19 mouse cellular contexts compared by ENCODE assay signal in the genomic region with DNA sequence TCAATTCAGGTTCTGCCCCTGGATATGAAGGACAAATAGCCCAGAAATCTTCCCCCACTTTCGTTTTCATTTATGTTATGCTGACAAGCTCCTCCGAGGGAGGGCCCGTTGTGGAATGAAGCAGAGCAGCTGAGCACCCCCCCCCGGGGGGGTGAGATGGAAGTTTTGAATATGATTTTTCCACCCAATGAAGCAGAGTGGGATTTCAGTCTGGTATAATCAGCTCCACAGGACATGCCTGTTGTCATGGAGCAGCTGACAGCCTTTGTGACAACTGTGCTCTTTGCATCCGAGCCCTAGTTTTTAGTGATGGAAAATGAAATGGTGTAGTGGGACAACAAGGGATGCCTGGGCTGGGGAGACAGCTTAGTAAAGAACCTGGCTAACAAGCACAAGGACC. TPM values are rescaled to one million over a fixed set of nuclear protein-coding genes. Genes with fewer than 3 reads are reported as not detected.
A peak's percentile ranks its signal among the peaks of the same experiment; 100 is the strongest.
DNase-seq lines count a peak whose midpoint lies in the region; ATAC-seq and TF ChIP-seq lines count a peak whose summit lies in the region.
"Had no signal": no experiment of that assay in that cellular context is flagged by ENCODE, and none has a peak within 500 bp of the region (broad histone marks: within the 10 kb centered on the region; RNA-seq: fewer than 3 reads in every experiment).

No protein-coding gene starts in this region.

- ATAC-seq in embryonic facial prominence, embryonic 14.5 days (ENCODE audit: low read depth): no peak
- ATAC-seq in kidney, postnatal 0 days (replicated peaks; ENCODE audit: low FRiP score, low read depth): no peak
- peak; percentile 51; the same call in 1 of the 2 replicates for ATAC-seq in midbrain, embryonic 15.5 days (replicated peaks)
- no peak for ATAC-seq in liver, embryonic 12.5 days
- ATAC-seq: intestine, postnatal 0 days had no signal

- H3K4me3 ChIP-seq in embryonic facial prominence, embryonic 14.5 days (ENCODE audit: low read depth, low read length): no peak overlapping the region
- no peak overlapping the region for H3K4me3 ChIP-seq in embryonic facial prominence, embryonic 10.5 days
- H3K4me3 ChIP-seq in kidney, postnatal 0 days (replicated peaks; ENCODE audit: low read depth, low read length): no peak overlapping the region
- H3K4me3 ChIP-seq in midbrain, embryonic 15.5 days: no peak overlapping the region
- H3K4me3 ChIP-seq in liver, embryonic 12.5 days: no peak overlapping the region
- H3K4me3 ChIP-seq: heart, embryonic 12.5 days; limb, embryonic 10.5 days had no signal

- no peaks in the 10 kb centered on the region for H3K4me1 ChIP-seq in embryonic facial prominence, embryonic 14.5 days (ENCODE audit: control insufficient read depth, insufficient read depth, low read length)
- peaks cover 5% of the 10 kb centered on the region; the same call in 1 of the 2 replicates for H3K4me1 ChIP-seq in embryonic facial prominence, embryonic 10.5 days
- H3K4me1 ChIP-seq in kidney, postnatal 0 days (replicated peaks; ENCODE audit: insufficient read depth, low read length): no peaks in the 10 kb centered on the region
- peaks cover 19% of the 10 kb centered on the region for H3K4me1 ChIP-seq in midbrain, embryonic 15.5 days
- no peaks in the 10 kb centered on the region for H3K4me1 ChIP-seq in liver, embryonic 12.5 days

- no peaks in the 10 kb centered on the region for H3K36me3 ChIP-seq in embryonic facial prominence, embryonic 14.5 days (ENCODE audit: control insufficient read depth, insufficient read depth, low read length)
- no peaks in the 10 kb centered on the region for H3K36me3 ChIP-seq in embryonic facial prominence, embryonic 10.5 days (replicated peaks)
- H3K36me3 ChIP-seq in kidney, postnatal 0 days (ENCODE audit: insufficient read depth, low read length): no peaks in the 10 kb centered on the region
- no peaks in the 10 kb centered on the region for H3K36me3 ChIP-seq in midbrain, embryonic 15.5 days (replicated peaks)
- H3K36me3 ChIP-seq in liver, embryonic 12.5 days: no peaks in the 10 kb centered on the region
- H3K36me3 ChIP-seq: heart, embryonic 12.5 days; limb, embryonic 10.5 days had no signal

- WGBS in embryonic facial prominence, embryonic 14.5 days: 53% methylated on average over 5 of the region's 5 CpGs
- 76% methylated on average over 5 of the region's 5 CpGs for WGBS in embryonic facial prominence, embryonic 10.5 days
- 58% methylated on average over 5 of the region's 5 CpGs for WGBS in kidney, postnatal 0 days
- WGBS in midbrain, embryonic 15.5 days: 26% methylated on average over 5 of the region's 5 CpGs
- 60% methylated on average over 5 of the region's 5 CpGs for WGBS in liver, embryonic 12.5 days (ENCODE audit: insufficient replicate concordance)

- no peak for TF ChIP-seq CTCF in kidney, postnatal 0 days (IDR thresholded peaks at IDR 0.05; ENCODE audit: low read depth)

- H3K27me3 ChIP-seq in embryonic facial prominence, embryonic 14.5 days (replicated peaks; ENCODE audit: control insufficient read depth, insufficient read depth, low read length): no peaks in the 10 kb centered on the region
- H3K27me3 ChIP-seq in embryonic facial prominence, embryonic 10.5 days (replicated peaks; ENCODE audit: low read depth, poor library complexity, severe bottlenecking): no peaks in the 10 kb centered on the region
- no peaks in the 10 kb centered on the region for H3K27me3 ChIP-seq in kidney, postnatal 0 days (ENCODE audit: insufficient read depth, low read length)
- no peaks in the 10 kb centered on the region for H3K27me3 ChIP-seq in midbrain, embryonic 15.5 days (replicated peaks)
- H3K27me3 ChIP-seq in liver, embryonic 12.5 days (replicated peaks): no peaks in the 10 kb centered on the region
- H3K27me3 ChIP-seq: heart, embryonic 12.5 days had no signal

- H3K4me2 ChIP-seq in embryonic facial prominence, embryonic 14.5 days (ENCODE audit: low read depth, low read length): no peak overlapping the region
- H3K4me2 ChIP-seq in kidney, postnatal 0 days (ENCODE audit: low read length): no peak overlapping the region
- no peak overlapping the region for H3K4me2 ChIP-seq in midbrain, embryonic 15.5 days
- no peak overlapping the region for H3K4me2 ChIP-seq in liver, embryonic 12.5 days
- H3K4me2 ChIP-seq: heart, embryonic 12.5 days; liver, embryonic 11.5 days; lung, embryonic 14.5 days had no signal

- no peaks in the 10 kb centered on the region for H3K9me3 ChIP-seq in embryonic facial prominence, embryonic 14.5 days (ENCODE audit: control insufficient read depth, low read length)
- H3K9me3 ChIP-seq in embryonic facial prominence, embryonic 10.5 days: no peaks in the 10 kb centered on the region
- H3K9me3 ChIP-seq in kidney, postnatal 0 days (replicated peaks; ENCODE audit: low read length): no peaks in the 10 kb centered on the region
- H3K9me3 ChIP-seq in midbrain, embryonic 15.5 days: no peaks in the 10 kb centered on the region
- H3K9me3 ChIP-seq in liver, embryonic 12.5 days (replicated peaks): no peaks in the 10 kb centered on the region
- H3K9me3 ChIP-seq: heart, embryonic 12.5 days; limb, embryonic 10.5 days had no signal

- peak; percentile 23 for DNase-seq in embryonic facial prominence, embryonic 14.5 days (ENCODE audit: low spot score)
- DNase-seq in embryonic facial prominence, embryonic 10.5 days (ENCODE audit: low spot score): no peak
- peak; percentile 16 for DNase-seq in kidney, postnatal 0 days (ENCODE audit: low spot score)
- no peak for DNase-seq in kidney, postnatal 14 days
- peak; percentile 71 for DNase-seq in Muller cell, postnatal 12 days (ENCODE audit: inconsistent ontology term)
- DNase-seq in spleen, postnatal 14 days (ENCODE audit: low spot score in 2 of 2): no peak
- DNase-seq: adrenal gland, adult 2 months; cerebellum, adult 11-12 months; lung, embryonic 14.5 days; right cerebral cortex, postnatal 14 days; thymus, postnatal 14 days had no signal

- no peak overlapping the region for H3K27ac ChIP-seq in embryonic facial prominence, embryonic 14.5 days (replicated peaks; ENCODE audit: low read depth, low read length)
- H3K27ac ChIP-seq in embryonic facial prominence, embryonic 10.5 days (replicated peaks): no peak overlapping the region
- no peak overlapping the region for H3K27ac ChIP-seq in kidney, postnatal 0 days
- H3K27ac ChIP-seq in midbrain, embryonic 15.5 days: peak overlapping the region; percentile 33; the same call in 1 of the 2 replicates
- no peak overlapping the region for H3K27ac ChIP-seq in liver, embryonic 12.5 days
- H3K27ac ChIP-seq: limb, embryonic 10.5 days; macrophage; stomach, postnatal 0 days had no signal

- H3K9ac ChIP-seq in embryonic facial prominence, embryonic 14.5 days (ENCODE audit: low read depth, low read length): no peak overlapping the region
- no peak overlapping the region for H3K9ac ChIP-seq in kidney, postnatal 0 days (ENCODE audit: low read depth, low read length)
- no peak overlapping the region for H3K9ac ChIP-seq in midbrain, embryonic 15.5 days
- no peak overlapping the region for H3K9ac ChIP-seq in liver, embryonic 12.5 days
- H3K9ac ChIP-seq: heart, embryonic 12.5 days; lung, embryonic 14.5 days had no signal

RNA-seq across cellular contexts. Expression of a gene that starts 52.4 kb away (rescaled TPM):
- polyA plus RNA-seq in embryonic facial prominence, embryonic 14.5 days (2014; fragmentation: Nextera tagmentation; extraction: Ambion mirVana): 1.7 and 3.8 TPM in 2 replicates
- 1.4 and 1.5 TPM in 2 replicates for polyA plus RNA-seq in embryonic facial prominence, embryonic 10.5 days (2016; fragmentation: Nextera tagmentation; extraction: Ambion mirVana)
- 0.41 and 0.59 TPM in 2 replicates for polyA plus RNA-seq in kidney, postnatal 0 days (2015; fragmentation: Nextera tagmentation; extraction: Ambion mirVana)
- polyA plus RNA-seq in midbrain, embryonic 15.5 days (2015; fragmentation: Nextera tagmentation; extraction: Ambion mirVana): 5.2 and 5.4 TPM in 2 replicates
- polyA plus RNA-seq in liver, embryonic 12.5 days (2016; fragmentation: Nextera tagmentation; extraction: Ambion mirVana): 0.08 TPM in 1 of 2 replicates, not detected in the other
- polyA plus RNA-seq: adrenal gland, adult 2 months had no signal

Comparison
In these comparisons a context has a peak if more than half of its experiments do, and no peak if none do; other contexts are left out.
1. DNase-seq: peak in embryonic facial prominence, embryonic 14.5 days (single experiment), kidney, postnatal 0 days (single experiment) and Muller cell, postnatal 12 days (single experiment); none in embryonic facial prominence, embryonic 10.5 days (single experiment), kidney, postnatal 14 days (single experiment) and spleen, postnatal 14 days (0 of 2).